Mouse (Mus musculus): ENCODE data around the gene Usp19.

DNA sequence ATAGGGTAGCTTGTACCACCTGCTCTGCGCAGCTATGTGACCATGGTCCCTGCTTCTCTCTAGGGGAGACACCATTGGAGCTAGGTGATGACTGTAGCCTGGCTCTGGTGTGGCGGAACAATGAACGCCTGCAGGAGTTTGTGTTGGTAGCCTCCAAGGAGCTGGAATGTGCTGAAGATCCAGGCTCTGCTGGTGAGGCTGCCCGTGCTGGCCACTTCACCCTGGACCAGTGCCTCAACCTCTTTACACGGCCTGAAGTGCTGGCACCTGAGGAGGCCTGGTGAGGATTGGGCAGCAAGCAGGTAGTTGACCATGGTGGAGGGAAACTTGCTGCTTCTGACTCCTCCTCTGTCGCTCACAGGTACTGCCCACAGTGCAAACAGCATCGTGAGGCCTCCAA lies 8.8 kb downstream of the Usp19 start:
- TF ChIP-seq CTCF (IDR thresholded peaks at IDR 0.05; ENCODE audit: extremely low read depth, insufficient read depth, insufficient read length, insufficient replicate concordance): no peak
- no peak for TF ChIP-seq POLR2A (IDR thresholded peaks at IDR 0.05; ENCODE audit: low read depth, low read length)

Measured in spleen, adult 2 months (tissue).